Comparison of ENCODE assay signal across 15 mouse cellular contexts in genomic region chr3:122362719-122363118, GRCm38 (mm10).
DNase-seq lines count a peak whose midpoint lies in the region; ATAC-seq lines count a peak whose summit lies in the region.
"Had no signal": no experiment of that assay in that cellular context is flagged by ENCODE, and none has a peak within 500 bp of the region (broad histone marks: within the 10 kb centered on the region; RNA-seq: fewer than 3 reads in every experiment).

No protein-coding gene starts in this region.

- peak; percentile 35 for DNase-seq in forebrain, embryonic 11.5 days (ENCODE audit: low spot score)
- DNase-seq in kidney, adult 8-10 months: no peak
- DNase-seq in 3134 (ENCODE audit: extremely low read depth, insufficient read length, low spot score): peak; percentile 53
- DNase-seq in adrenal gland, postnatal 36 days: peak; percentile 16 to 27
- DNase-seq in embryo, embryonic 10 days (ENCODE audit: low spot score): no peak
- DNase-seq in frontal cortex, postnatal 10 days (ENCODE audit: low spot score in 2 of 2): no peak
- DNase-seq: kidney, adult 11 months; layer of hippocampus, postnatal 36 days; right cerebral cortex, postnatal 25 days had no signal

- no peak overlapping the region for H3K4me3 ChIP-seq in forebrain, embryonic 11.5 days (ENCODE audit: low read depth, low read length)
- no peak overlapping the region for H3K4me3 ChIP-seq in forebrain, embryonic 12.5 days (replicated peaks)
- H3K4me3 ChIP-seq in kidney, embryonic 16.5 days (ENCODE audit: low read length): no peak overlapping the region
- H3K4me3 ChIP-seq: embryonic facial prominence, embryonic 13.5 days; forebrain, embryonic 10.5 days; hindbrain, embryonic 13.5 days had no signal

- H3K27ac ChIP-seq in forebrain, embryonic 11.5 days (ENCODE audit: low read depth, low read length): no peak overlapping the region
- no peak overlapping the region for H3K27ac ChIP-seq in forebrain, embryonic 12.5 days
- no peak overlapping the region for H3K27ac ChIP-seq in kidney, embryonic 16.5 days (ENCODE audit: low read length)
- H3K27ac ChIP-seq: embryonic facial prominence, embryonic 13.5 days; forebrain, embryonic 10.5 days; hindbrain, embryonic 13.5 days; liver, embryonic 14.5 days had no signal

- no peak overlapping the region for H3K4me2 ChIP-seq in forebrain, embryonic 11.5 days (ENCODE audit: low read depth, low read length, severe bottlenecking)
- H3K4me2 ChIP-seq in forebrain, embryonic 12.5 days: no peak overlapping the region
- no peak overlapping the region for H3K4me2 ChIP-seq in kidney, embryonic 16.5 days (replicated peaks; ENCODE audit: low read depth, low read length)
- H3K4me2 ChIP-seq: embryonic facial prominence, embryonic 13.5 days; hindbrain, embryonic 13.5 days had no signal

- ATAC-seq in forebrain, embryonic 11.5 days (replicated peaks; ENCODE audit: low FRiP score): no peak
- ATAC-seq in forebrain, embryonic 12.5 days (ENCODE audit: low FRiP score): no peak
- ATAC-seq in kidney, embryonic 16.5 days (ENCODE audit: low FRiP score, low TSS enrichment): 0 out of 2 replicates have a peak, but pooled peaks have one; percentile 16

- H3K27me3 ChIP-seq in forebrain, embryonic 11.5 days (ENCODE audit: control insufficient read depth, insufficient read depth, low read length): no peaks in the 10 kb centered on the region
- no peaks in the 10 kb centered on the region for H3K27me3 ChIP-seq in forebrain, embryonic 12.5 days
- no peaks in the 10 kb centered on the region for H3K27me3 ChIP-seq in kidney, embryonic 16.5 days (ENCODE audit: insufficient read depth, low read length)
- H3K27me3 ChIP-seq: embryonic facial prominence, embryonic 13.5 days; hindbrain, embryonic 13.5 days had no signal

- 47% methylated on average over 2 of the region's 2 CpGs for WGBS in forebrain, embryonic 11.5 days
- WGBS in forebrain, embryonic 12.5 days: 50% methylated on average over 2 of the region's 2 CpGs
- WGBS in kidney, embryonic 16.5 days: 46% methylated on average over 2 of the region's 2 CpGs

- 0 out of 2 replicates have a peak, but pooled peaks cover 2% of the 10 kb centered on the region for H3K4me1 ChIP-seq in forebrain, embryonic 11.5 days (replicated peaks; ENCODE audit: control insufficient read depth, insufficient read depth, low read length)
- peaks cover 23% of the 10 kb centered on the region for H3K4me1 ChIP-seq in forebrain, embryonic 12.5 days
- H3K4me1 ChIP-seq in kidney, embryonic 16.5 days (ENCODE audit: insufficient read depth, low read length): peaks cover 32% of the 10 kb centered on the region

- H3K36me3 ChIP-seq in forebrain, embryonic 11.5 days (ENCODE audit: control insufficient read depth, insufficient read depth, low read length): no peaks in the 10 kb centered on the region
- H3K36me3 ChIP-seq in forebrain, embryonic 12.5 days (replicated peaks): no peaks in the 10 kb centered on the region
- no peaks in the 10 kb centered on the region for H3K36me3 ChIP-seq in kidney, embryonic 16.5 days (ENCODE audit: insufficient read depth, low read length)
- H3K36me3 ChIP-seq: embryonic facial prominence, embryonic 13.5 days; forebrain, embryonic 10.5 days; hindbrain, embryonic 13.5 days had no signal

- H3K9ac ChIP-seq in forebrain, embryonic 11.5 days (ENCODE audit: low read length): no peak overlapping the region
- no peak overlapping the region for H3K9ac ChIP-seq in forebrain, embryonic 12.5 days
- no peak overlapping the region for H3K9ac ChIP-seq in kidney, embryonic 16.5 days (replicated peaks; ENCODE audit: low read length)
- H3K9ac ChIP-seq: embryonic facial prominence, embryonic 13.5 days; hindbrain, embryonic 13.5 days; liver, embryonic 14.5 days had no signal

- no peaks in the 10 kb centered on the region for H3K9me3 ChIP-seq in forebrain, embryonic 11.5 days (ENCODE audit: control insufficient read depth, low read length)
- no peaks in the 10 kb centered on the region for H3K9me3 ChIP-seq in forebrain, embryonic 12.5 days
- no peaks in the 10 kb centered on the region for H3K9me3 ChIP-seq in kidney, embryonic 16.5 days (ENCODE audit: low read length)
- H3K9me3 ChIP-seq: embryonic facial prominence, embryonic 13.5 days; forebrain, embryonic 10.5 days; hindbrain, embryonic 13.5 days had no signal

Comparison
In these comparisons a context has a peak if more than half of its experiments do, and no peak if none do; other contexts are left out.
1. DNase-seq: peak in forebrain, embryonic 11.5 days (single experiment), 3134 (single experiment) and adrenal gland, postnatal 36 days (2 of 2); none in kidney, adult 8-10 months (0 of 2), embryo, embryonic 10 days (single experiment) and frontal cortex, postnatal 10 days (0 of 2).